Mouse (Mus musculus) left cerebral cortex, postnatal 36 days (tissue): ENCODE results near the gene Rlim. TPM values are rescaled to one million over a fixed set of nuclear protein-coding genes. Genes with fewer than 3 reads are reported as not detected.

Source experiments
- DNase-seq, 2 experiments: peaks; one replicate each; pipeline ENCODE4 v3.0.0; 2021 to 2022; ENCODE audit warnings: low spot score in 2 of 2, mixed read lengths in 1 of 2
- intact Hi-C: fragments of 180-260 bp; cut with DNase I; formaldehyde crosslinking; loops from one replicate; pipeline ENCODE4 v1.15.1; 2025
- total RNA-seq, 2 experiments: library from RNA; stranded (reverse); gene quantifications; 2 replicates each; pipeline ENCODE4 v1.2.3; 2021

Gene Rlim
- 10 to 100 TPM; 43.0 to 51.6 TPM for total RNA-seq

DNA sequence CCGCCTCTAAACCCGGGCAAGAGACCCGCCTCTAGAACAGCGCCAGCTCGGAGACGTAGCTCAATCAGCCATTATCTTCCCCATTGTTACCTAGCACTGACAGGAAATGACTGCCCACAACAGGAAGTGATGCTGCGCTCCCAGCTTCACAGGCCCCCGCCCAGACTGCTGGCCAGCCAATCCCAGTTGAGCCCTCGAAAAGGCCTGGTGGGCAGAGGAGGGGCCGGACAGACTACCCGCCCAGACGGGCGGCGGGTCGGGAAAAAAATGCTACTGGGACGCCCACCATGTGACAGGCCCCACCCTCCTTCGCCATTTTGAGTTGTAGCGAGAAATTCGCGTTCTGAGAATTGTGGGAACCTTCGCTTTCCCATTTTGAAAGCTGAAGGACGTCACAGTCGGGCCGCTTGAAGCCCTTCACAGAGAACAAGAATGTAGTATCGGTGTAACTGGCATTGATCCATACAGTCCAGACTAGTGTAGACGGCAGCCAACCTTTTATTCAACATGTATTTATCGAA, at the start of gene Rlim:
TSS of gene Rlim (minus strand) at position 116 of the 521 bp plus-strand sequence.
- intact Hi-C loops, result no loop called here
- DNase-seq, result peak; percentile 87 to 88

DNA sequence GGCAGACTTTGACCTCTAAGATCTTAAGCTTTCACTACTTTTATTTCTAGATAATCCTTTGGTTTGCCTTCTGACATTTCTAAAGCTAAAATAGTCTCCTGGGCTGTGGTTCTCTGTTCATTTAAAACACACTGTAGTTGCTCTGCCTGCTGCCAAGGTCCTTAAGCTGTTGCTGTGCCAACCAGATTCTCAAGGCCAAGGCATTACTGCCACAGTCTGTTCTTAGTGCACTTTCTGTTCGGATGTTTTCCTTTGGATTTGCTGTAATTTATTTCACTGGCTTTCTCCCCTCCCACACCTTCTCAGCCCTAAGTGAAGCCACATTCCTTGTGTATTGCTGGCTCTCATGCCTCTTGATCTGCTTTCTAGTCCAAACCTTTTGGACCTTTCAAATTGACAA, 36.1 kb upstream of the Rlim start:
- intact Hi-C loops, result no loop called here
- no peak for DNase-seq

DNA sequence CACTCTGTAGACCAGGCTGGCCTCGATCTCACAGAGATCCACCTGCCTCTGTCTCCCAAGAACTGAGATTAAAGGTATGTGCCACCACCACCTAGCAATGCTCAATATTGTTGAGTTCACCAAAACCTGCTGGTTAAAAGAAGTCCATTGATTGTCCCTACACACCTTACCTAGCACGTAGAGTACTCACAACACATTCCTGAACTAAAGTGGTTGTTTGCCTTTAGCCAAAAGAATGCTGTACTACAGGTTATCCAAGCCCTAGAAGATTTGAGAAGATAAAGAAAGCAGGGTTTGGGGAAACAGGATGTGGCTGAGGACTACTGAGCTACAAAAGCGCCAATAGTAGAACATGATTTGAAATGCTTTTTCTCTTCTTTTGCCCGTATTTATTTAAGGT, 34.0 kb upstream of the Rlim start:
- no peak for DNase-seq
- intact Hi-C loops, result no loop called here

DNA sequence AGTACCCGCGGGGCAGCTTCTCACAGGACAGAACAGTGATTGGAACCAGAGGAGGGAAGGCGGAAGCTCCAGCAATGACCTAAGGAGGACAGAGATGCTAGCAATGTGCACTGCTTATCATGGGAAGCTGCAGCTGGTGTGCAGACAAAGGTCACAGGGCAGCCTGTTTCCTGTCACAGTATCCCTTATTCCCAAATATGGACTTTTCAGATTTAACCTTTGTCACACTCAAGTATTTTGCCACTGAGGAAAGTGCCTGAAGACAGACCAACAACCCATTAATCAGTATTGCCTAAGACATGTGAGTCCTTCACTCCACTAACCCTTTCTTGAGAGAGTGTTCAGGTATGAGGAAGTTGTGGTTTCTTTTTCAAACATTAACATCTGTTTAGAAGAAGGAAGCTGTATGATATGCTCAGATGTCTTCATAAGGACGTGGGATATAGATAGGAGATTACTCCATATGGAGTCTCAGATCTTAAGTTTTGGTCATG, 32.3 kb upstream of the Rlim start:
- no peak for DNase-seq
- intact Hi-C loops, result no loop called here

DNA sequence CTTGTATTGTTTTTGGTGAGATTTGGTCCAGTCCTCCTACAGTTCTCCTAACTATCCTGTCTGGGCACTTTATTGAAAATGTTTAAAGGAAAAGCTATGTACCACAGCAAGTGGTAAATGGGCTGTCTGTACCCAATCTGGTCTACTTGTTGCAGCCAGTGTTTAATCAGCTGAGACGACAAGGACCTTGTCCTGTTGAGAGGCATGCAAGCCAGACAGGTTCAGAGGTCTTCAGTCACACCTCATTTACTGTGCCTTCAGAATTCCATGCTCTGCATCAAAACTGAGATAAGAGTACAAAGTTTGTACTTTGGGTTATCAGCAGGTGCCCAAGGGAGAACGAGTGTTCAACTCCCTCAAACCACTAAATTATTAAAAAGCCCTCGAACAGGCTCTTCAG, 13.7 kb upstream of the Rlim start:
- intact Hi-C loops, result no loop called here
- DNase-seq, result no peak

DNA sequence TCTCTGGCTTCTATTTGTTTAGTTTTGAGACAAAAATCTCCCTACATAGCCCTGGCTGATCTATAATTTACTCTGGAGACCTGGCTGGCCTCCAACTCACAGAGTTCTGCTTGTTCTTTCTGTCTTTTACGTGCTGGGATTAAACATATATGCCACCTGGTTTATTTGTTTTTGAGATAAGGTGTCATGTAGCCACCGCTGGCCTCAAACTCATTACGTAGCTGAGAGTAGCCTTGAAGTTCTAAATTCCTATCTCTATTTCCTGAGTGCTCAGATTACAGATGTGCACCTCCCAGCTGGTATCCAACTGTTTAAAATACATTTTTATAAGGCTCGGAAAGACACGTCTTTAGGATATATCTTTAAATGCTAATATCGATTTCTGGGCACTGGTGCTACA, 12.8 kb upstream of the Rlim start:
- intact Hi-C loops, result no loop called here
- DNase-seq, result no peak

DNA sequence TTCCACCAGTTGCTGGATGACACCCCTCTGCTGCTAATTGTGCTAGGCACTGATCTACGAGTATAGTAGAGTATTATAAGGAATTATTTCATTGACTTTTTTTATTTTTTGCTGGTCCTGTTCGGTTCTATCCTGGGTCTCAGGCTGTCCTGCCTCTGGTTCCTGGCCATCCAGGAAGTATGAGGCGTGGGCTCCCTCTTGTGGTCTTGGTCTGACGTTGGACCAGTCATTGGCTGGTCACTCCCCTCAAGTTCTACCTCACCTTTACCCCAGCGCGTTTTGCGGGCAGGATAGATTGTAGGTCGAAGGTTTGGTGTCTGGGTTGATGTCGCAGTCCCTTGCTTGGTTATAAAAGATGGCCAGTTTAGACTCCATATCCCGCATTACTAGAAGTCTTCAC, 10.6 kb upstream of the Rlim start:
- intact Hi-C loops, result no loop called here

DNA sequence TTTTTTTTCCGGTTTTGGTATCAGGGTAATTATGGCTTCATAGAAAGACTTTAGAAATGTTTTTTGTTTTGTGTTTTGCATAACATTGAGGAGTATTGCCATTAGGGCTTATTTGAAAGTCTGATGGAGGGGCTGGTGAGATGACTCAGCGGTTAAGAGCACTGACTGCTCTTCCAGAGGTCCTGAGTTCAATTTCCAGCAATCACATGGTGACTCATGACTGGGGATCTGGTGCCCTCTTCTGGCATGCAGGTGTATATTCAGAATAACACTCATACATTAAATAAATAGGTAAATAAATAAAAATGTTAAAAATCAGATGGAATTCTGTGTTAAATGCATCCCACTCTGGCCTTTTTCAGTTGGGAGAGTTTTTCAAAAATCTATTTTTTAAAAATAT, 9.3 kb upstream of the Rlim start:
- DNase-seq, result no peak
- intact Hi-C loops, result no loop called here

More for the DNA sequence above, 10.6 kb upstream of the Rlim start:
- no peak for DNase-seq

DNA sequence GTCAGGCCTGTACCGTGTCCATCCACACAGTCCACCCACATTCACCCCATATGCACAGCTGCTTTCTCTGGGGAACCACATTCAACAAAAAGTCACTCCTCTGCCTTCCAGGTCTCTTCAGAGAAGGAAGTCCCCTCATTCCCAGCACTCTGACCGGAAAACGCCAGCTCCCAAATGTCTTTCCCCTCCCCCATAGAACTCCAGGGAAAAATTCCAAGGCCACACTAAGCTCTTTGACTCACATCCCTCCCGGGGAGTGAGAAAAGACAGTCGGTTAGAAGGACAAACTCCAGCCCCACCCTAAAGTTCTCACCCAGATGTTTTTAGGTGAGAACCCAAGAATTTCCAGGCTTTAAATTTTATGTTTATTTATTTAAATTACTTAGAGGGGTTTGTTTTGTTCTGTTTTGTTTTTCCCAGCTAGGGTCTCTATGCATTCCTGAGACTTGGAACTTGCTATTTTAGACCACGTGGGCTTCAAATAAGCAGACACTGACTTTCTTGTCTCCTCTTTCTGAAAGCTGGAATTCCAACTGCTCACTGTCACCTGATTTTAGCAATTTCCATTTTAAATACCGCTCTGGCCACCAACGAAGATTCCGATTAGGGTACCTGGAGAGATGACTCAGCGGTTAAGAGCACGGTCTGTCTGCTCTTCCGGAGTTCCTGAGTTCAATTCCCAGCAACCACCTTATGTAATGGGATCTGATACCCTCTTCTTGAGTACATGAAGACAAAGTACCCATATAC, 6.3 kb upstream of the Rlim start:
- DNase-seq, result no peak
- intact Hi-C loops, result no loop called here

DNA sequence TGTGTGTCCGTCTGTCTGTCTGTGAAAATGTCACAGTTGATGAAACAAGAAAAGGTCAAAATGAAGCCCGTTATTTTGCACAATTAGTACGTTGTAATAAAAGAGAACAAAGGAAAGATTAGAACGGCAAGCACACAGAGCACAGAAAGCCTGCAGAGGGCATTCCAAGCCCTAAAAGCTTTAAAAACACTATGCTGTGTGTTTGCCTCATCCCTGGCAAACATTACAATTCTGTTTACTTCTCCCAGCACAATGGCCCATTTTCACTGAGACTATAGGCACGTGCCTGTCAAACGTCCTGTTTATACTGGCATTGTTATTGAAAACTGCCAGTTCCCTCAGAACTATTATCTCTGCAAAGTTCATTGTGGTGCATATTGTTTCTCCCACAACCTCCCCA, 5.1 kb upstream of the Rlim start:
- intact Hi-C loops, result no loop called here

DNA sequence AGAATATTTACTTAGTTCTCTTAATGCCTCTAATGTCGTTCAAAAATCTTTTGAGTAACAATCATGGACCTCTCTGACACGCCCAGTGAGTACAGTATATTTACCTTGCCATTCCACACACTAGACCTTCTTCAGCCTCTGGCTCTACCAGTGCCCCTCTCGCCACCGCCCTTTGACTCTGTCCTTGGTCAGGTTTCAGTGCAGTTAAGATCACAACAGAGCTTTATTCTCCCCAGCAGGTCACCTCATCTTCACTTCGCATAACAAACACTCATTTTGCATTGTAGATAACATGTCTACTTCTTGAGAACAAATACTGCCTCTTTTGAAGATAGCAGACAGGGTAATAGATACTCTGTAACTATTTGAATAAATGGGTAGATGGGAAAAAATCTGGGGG, 3.9 kb upstream of the Rlim start:
- DNase-seq, result no peak
- intact Hi-C loops, result no loop called here

More for the DNA sequence above, 5.1 kb upstream of the Rlim start:
- no peak for DNase-seq

DNA sequence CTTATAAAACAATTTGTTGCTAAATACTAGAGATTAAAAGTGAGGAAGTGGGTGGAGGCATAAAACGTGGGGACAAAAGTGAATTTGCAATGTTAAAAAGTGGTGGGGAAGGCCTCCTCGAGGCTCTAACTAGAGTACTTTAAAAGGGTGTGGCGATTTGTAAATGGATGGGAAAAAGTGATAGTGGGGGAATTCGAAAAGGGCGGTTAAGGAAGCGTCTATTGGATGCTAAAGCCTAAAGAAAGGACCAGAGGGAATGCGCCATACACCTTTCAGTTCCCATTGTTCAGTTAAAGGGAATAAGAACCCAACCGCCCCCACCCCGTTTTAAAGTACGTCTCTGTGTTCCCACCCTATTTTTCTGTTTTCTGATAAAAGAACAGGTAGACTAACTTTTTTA, 722 bp upstream of the Rlim start:
- intact Hi-C loops, result no loop called here
- DNase-seq, result no peak

DNA sequence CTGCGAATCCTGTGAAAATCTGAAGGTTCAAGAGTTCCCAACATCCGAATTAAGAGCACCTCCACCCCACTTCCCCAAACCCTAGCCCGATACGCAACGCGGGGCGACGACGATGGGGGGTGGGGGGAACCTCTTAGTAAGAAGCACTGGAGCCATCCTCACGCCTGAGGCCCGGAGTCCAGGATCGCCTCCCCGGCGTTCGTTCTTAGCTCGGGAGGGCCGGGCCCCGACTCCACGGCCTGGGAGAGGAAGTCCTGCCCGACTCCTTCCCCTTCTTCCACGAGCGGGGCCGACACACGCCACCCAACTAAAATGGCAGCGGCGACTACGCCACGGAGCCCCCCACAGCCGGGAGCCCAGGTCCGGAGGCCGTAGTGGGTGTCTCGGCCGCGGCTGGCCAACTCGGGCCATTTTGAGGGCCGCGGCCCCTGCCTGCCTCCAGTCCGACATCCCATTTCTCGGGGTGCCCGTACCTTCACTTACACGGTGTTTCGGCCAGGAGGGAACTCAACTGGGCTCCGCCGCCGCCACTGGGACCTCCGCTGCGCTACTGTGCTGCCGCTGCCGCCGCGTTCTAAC, 405 bp downstream of the Rlim start:
- peak; percentile 4 to 15 for DNase-seq
- intact Hi-C loops, result no loop called here

DNA sequence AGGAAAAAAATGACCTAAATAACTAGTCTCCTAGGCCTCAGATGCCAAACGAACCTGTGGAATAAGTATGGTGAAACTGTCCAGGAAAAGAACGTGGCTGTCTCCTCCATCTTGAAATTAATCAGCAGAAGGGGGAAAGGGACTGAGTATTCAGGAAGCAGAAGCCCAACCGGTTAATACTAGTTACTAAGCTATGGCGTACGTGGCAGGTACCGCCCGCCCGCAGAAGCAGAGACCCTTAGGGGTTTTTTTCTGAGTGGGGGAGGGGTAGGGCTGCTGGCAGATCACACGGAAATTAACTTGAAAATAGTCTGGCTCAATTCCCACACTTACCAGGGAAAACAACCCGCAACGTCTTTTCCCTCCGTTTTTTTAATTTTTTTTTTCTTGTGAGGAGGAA, 1.0 kb downstream of the Rlim start:
- intact Hi-C loops, result no loop called here
- no peak for DNase-seq

DNA sequence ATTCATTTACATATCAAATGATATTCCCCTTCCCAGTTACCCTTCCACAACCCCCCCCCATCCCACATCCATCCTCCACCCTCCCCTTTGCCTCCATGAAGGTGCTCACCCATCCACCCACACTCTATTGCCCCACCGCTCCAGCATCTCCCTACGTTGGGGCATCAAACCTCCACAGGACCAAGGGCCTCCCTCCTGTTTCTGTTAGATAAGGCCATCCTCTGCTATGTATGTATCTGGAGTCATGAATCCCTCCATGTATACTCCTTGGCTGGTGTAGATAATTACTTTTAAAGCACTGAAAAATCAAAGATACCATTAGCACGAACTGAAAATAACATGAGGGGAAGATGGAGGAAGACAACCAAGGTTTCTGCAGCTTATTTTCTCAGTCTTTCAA, 41.4 kb downstream of the Rlim start:
- DNase-seq, result no peak
- intact Hi-C loops, result loop anchor here (5.0 kb wide), 1 partner anchor 457 kb away; no protein-coding TSS in a partner anchor

DNA sequence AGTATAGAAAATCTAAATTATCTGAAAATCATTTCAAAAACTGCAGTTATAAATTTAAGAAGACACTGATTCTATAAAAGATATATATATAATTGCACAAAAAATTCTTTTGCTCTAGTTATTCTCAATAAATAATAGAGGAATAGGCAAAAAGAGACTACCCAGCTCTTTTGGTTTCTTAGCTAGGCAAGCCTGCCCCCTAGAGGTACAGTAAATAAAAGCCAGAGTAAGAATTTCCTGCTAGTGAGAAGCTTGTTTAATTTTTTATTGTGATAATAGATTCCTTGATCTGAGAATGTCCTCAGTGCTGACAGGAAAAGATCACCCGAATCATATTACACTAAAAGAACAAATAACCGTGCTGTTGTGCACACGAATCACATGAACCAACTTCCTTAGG, 43.8 kb downstream of the Rlim start:
- DNase-seq, result no peak
- intact Hi-C loops, result loop anchor here (5.0 kb wide), 1 partner anchor 455 kb away; no protein-coding TSS in a partner anchor

DNA sequence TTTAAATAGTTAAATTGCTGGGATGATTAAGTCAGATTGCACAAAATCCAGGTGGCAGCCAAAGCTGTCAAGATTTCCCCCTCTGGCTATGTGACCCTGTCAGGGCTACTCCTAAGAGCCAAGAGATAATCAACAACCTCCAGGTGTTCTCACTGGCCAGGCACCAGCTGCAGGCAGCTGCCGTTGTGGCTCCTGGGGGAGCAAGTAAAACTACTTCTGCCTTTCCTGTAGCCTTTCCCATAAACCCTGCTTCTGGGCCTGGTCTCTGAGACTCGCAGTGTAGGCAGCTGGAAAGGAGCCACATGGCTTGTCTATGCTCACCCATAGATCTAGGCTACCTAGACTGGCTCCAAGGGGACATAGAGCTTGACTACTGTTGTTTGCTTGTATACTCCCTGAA, 58.6 kb downstream of the Rlim start:
- no peak for DNase-seq
- intact Hi-C loops, result no loop called here

DNA sequence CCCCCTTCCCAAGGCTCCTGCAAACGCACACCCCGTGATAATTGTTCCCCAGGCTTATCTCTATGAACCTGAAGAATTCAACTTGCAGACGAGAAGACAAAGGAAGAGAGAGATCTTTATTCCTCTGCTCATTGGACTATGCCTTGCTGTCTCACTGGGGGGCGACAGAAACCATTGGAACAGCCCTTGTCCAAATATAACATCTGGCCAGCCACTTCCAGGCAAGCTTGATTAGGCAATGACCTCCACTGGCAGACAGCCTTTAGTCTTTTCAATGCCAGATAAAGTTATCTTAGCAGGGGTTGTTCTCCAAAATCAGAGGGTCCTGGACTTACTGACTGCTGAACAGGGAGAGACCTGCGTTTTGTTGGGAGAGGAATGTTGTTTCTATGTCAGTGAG, 62.1 kb downstream of the Rlim start:
- intact Hi-C loops, result loop anchor here (10.0 kb wide), 1 partner anchor 224 kb away; no protein-coding TSS in a partner anchor
- no peak for DNase-seq

DNA sequence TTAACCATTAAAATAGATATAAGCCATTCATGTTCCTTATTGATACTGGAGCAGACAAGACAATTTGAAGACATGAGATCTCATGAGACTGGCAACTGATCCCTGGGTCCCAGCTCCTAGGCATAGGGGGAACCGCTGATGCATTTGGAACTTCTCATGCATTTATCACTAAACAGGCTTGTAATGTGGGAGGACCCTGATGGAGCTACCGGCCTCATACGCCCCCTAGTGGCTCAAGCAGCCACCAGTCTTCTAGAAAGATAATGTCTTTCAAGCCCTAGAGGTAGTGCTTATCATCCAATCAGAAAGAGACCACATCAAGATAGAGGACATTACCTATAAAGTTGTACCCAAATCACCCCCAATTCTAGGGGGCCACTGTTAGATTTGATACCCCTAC, 66.3 kb downstream of the Rlim start:
- DNase-seq, result peak; percentile 6 to 18
- intact Hi-C loops, result loop anchor here (10.0 kb wide), 1 partner anchor 220 kb away; no protein-coding TSS in a partner anchor
